Mouse (Mus musculus) small intestine, adult 2 months (tissue): ENCODE measurements around the gene Gfap.

Experiments used
- CTCF ChIP-seq: fragments of 200-500 bp; IDR thresholded peaks from 2 replicates; pipeline ENCODE4 v1.5.1; 2012; ENCODE audit warnings: low read depth, mild to moderate bottlenecking, control low read depth, inconsistent platforms, low read length, moderate library complexity, mixed read lengths; ENCODE audit not compliant: insufficient replicate concordance, insufficient read length; ENCODE audit errors: extremely low read depth
- POLR2A ChIP-seq: fragments of 200-500 bp; IDR thresholded peaks from 2 replicates; pipeline ENCODE4 v1.6.1; 2012; ENCODE audit warnings: low read depth, mild to moderate bottlenecking, control low read depth, inconsistent platforms, low read length, moderate library complexity

DNA sequence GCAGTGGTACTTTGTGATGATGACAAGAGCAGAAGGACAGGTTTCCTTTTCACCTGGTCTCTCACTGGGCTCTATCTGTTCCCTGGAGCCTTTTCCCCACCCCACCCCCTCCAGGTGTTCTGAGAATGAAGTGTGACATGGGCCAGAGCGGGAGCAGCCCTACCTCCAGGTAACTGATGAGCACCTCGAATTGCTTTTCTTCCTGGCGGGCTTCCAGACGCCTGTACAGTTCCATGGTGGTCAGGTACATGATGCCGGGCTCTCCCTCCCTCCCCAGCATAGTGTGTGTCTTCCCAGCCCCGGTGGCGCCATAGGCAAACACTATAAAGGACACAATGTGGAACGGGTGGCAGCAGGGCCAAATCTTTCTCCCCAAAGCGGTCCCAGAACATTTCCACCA is 14.7 kb upstream of the Gfap start:
- TF ChIP-seq CTCF (no peak), POLR2A (no peak)
